Mouse (Mus musculus) G1E (cell line): ENCODE results near the gene Ttc7.

Source experiments
- CTCF ChIP-seq: IDR thresholded peaks from 2 replicates; pipeline ENCODE4 v1.5.1; 2012; ENCODE audit warnings: low read depth, low read length, inconsistent platforms, mixed read lengths
- GATA1 ChIP-seq: IDR thresholded peaks from 2 replicates; pipeline ENCODE4 v1.6.1; 2012; ENCODE audit warnings: borderline replicate concordance, low read length, inconsistent platforms, mixed read lengths
- TAL1 ChIP-seq: conservative IDR thresholded peaks from 2 replicates; pipeline ENCODE4 v1.6.1; 2012; ENCODE audit warnings: low read depth, low read length, inconsistent platforms, mixed read lengths

DNA sequence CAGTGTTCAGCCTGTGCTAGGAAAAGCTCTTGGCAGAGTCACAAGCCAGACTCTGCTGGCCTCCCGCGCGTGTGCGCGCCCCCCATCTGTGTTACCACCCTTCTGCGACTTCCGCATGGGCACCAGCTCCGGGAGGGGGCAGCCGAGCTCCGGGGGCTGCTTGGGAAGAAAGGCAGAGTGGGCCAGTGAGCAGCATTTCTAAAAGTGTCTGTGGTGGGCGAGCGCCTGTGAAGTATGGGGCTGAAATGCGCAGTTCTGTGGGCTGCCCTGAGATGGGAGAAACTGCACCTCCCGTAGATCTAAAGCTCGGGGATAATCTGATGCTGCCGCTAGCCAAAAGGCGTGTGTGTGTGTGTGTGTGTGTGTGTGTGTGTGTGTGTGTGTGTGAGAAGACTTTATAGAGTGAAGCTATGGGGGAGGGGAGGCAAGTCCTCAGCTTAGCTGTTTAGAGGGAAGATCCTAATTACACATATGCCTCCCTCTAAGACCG, 86.6 kb downstream of the Ttc7 start:
- TF ChIP-seq CTCF, result no peak
- TF ChIP-seq GATA1, result no peak
- no peak for TF ChIP-seq TAL1
